Mouse (Mus musculus) layer of hippocampus, adult 9-10 months (tissue): ENCODE results near the gene 4931406P16Rik.
A peak's percentile ranks its signal among the peaks of the same experiment; 100 is the strongest.

Source experiments
- DNase-seq: peaks from one replicate; pipeline ENCODE4 v3.0.0; 2022; ENCODE audit warnings: low spot score

4931406P16Rik gene

GRCm38 (mm10) chr7:34309186-34309764, 4.1 kb downstream of the 4931406P16Rik start:
- no peak for DNase-seq

- DNase-seq = no peak
Measured at GRCm38 (mm10) chr7:34308586-34308985, 4.8 kb downstream of the 4931406P16Rik start.

DNA sequence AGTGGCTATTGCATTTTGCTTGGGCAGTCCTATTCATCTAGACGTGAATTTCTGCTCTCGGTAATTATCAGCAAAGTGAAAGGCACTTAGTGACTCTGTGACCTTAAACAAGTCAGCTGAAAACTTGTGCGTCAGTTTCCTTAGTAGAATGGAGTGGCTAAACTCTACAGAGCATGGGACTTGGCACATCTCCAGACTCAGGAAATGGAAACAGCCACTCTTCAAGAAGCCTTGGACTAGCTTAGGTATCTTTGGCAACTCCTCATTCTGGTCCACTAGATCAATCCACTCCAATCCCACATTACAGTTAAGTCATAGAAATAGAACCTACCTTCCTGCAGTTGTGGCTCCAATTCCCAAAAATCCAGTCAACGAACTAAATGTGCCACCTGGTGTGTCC, 7.9 kb downstream of the 4931406P16Rik start:
- DNase-seq = no peak

DNA sequence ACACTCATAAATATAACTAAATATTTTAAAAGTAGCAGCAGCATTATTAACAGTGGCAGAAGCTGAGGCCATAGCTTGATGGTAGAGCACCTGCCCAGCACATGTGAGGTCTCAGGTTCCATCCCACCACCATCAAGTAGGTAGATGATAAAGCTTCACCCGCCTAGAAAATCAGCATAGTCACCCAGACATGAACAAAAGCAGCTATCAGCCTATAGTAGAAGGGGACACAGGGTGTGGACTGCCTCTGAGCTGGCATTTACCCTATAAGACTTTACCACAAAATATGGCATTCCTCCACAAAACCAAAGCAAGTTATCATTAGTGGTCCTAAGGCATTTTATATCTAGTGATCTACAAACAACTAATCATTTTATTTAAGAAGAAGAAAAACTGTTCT, 10.7 kb downstream of the 4931406P16Rik start:
- no peak for DNase-seq

DNA sequence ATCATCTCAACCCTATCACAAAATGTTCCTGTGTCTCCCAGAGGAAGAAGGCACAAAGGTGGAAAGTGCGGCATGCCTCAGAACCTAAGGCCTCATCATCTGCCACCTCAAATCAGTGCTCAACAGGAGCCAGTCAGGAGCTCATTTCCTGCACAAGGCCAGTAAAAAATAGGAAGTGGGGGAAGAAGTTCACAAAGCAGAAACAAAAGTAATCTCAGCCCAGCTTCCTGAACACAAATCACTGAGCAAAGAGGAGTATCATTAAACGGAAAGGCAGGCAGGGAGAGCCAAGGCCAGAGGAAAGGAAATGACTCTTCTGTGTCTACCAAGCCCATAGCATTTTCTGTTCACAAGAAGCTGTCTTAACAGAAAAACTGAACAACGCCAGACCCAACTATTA, 11.4 kb downstream of the 4931406P16Rik start:
- no peak for DNase-seq

DNA sequence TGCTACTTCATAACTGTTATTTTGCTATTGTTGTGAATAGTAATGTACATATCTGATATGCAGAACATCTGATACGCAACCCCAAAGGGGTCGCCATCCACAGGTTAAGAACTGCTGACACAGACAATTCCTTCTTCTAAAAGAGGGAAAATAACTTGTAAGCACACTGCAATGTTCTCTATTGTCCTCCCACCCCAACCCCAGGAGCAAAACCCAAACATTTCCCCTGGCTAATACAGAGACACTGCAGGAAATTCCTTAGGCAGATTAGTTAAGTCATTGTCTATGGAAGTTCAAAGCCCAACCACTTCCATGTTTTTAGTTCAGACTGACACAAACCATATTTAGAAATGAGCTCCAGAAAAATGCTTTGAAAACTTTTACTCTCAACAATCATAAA, 14.5 kb downstream of the 4931406P16Rik start:
- DNase-seq = no peak

DNA sequence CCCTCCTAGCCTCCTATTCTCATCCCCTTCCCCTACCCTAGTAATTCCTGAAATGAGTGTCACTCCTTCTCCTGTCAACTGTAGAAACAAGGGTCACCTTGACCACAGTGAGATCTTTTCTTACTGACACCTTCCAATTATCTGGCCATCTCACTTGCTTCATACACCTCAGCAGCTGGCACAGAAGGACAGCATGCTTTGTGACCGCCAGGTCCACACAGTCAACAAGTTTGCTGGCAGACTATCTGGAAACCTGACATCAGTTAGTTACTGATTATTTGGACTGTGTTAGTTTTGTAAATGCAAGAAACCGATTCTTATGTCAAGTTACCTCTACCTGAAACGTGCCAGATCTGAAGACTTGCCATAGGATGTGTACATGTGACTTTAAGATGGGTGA, 17.2 kb downstream of the 4931406P16Rik start:
- DNase-seq = no peak

DNA sequence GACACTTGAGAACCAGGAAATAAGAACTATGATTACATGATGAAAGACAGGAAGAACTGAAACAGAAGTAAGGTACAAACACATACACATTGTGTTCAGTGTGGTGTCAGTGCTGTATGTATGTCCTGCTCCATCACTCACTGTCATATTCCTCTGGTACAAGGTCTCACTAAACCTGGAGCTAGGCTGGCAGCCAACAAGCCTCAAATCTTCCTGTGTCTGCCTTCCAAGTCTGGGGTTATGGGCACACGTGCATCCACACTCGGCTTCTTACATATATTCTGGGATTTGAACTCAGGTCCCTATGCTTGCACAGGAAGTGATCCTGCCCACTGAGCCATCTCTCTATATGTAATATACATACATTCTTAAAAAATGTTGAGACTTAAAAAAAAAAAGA, 20.7 kb downstream of the 4931406P16Rik start:
- no peak for DNase-seq

- DNase-seq = no peak
Measured at GRCm38 (mm10) chr7:34291265-34291664, 22.1 kb downstream of the 4931406P16Rik start.

- DNase-seq = no peak
Measured at GRCm38 (mm10) chr7:34290450-34291151, 22.8 kb downstream of the 4931406P16Rik start.

- no peak for DNase-seq
Measured at GRCm38 (mm10) chr7:34277656-34278055, 35.7 kb downstream of the 4931406P16Rik start.

GRCm38 (mm10) chr7:34276066-34276465, 37.3 kb downstream of the 4931406P16Rik start:
- DNase-seq = no peak

DNA sequence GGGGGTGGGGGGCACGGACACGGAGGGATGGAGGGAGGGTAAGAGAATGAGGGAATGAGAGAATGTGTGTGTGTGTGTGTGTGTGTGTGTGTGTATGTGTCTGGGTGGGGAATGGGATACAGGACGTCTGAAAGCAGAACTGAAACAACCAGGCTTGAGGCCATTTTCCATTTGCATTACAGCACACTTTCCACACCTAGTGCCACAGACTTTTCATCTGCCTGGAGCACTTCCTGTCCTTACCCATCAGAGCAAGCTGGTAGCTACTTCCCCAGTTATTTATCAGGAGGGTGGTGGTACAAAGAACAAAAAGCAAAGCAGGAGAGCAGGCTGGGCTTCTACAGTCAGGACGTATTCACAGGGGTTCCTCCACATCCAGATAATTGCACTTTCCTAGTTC, 40.9 kb downstream of the 4931406P16Rik start:
- DNase-seq = no peak

DNA sequence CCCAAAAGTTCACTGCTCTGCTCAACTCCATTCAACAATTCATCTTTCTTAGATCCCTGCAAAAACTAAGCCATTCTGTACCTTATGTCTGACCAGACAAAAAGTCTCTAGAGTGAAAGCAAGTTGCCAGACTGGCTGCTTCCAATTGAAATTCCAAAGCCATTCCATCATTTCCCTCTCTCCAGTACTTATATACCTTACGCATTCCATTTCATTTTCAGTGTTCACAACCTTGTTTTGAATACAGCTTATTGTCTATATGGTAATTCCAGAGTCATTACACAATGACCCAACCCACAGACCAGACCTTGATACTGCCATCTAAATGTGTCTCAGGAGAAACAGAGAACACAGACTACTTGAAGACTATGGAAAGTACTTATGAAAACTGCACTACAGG, 44.9 kb downstream of the 4931406P16Rik start:
- no peak for DNase-seq

GRCm38 (mm10) chr7:34266421-34266820, 46.9 kb downstream of the 4931406P16Rik start:
- DNase-seq = no peak

DNA sequence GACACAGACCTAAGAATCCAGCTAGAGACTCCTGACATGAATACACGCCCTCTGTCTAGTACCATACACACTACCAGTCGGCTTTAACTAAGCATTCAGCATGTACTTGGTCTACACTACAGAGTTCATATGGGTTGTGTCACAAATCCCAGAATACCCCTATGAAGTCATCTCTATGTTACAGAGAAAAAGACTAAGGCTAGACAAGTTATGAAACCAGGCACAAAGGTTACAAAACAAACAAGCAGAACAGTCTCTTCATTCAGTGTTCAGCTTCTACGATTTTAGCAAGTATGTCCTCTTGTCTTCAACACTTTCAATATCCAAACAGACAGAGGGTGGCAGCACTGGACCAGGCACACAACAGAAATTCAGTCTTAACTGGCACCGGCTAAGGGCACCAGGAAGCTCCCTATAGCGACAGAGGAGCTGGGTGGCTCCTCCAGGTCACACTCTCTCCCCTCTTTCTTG, 47.4 kb downstream of the 4931406P16Rik start:
- DNase-seq = peak; percentile 93

- DNase-seq = no peak
Measured at GRCm38 (mm10) chr7:34263437-34263836, 49.9 kb downstream of the 4931406P16Rik start.

DNA sequence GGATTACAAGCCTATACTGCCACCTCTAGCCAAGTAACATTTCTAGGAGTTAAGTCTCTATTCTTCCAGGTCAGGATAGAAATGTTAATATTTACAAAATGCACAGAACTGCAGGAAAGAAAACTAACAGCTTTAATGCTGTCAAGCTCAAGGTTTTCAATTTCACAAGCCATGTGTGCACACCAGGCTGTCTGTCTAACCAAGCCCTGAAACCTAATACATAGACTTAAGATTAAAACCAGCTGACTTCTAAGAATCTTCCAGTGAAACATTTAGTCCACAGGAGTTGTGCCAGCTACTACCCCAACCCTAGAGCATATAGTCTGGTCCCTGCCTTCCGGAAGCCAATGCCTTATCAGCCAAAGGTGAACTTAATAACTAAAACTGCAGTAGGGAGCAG, 54.9 kb downstream of the 4931406P16Rik start:
- no peak for DNase-seq

DNA sequence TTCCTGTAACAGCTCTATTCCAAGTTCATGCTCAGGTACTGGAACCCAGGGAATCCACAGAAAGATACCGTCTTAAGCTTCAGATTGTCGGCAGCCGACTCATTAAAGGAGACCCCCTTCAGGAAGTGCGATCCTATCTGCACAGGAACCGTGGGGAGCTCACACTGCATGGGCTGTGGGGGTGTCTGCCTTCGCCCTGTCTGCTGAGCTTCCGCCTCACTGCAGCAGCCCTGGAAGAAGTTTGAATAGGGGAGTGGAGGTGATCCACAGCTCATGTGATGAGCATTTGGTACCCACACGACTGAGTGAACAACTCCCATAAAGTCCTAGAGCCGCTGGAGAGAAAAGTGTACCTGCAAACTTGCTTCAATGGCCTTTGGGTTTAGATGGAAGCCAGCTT, 56.1 kb downstream of the 4931406P16Rik start:
- DNase-seq = no peak

GRCm38 (mm10) chr7:34255916-34256315, 57.4 kb downstream of the 4931406P16Rik start:
- no peak for DNase-seq

DNA sequence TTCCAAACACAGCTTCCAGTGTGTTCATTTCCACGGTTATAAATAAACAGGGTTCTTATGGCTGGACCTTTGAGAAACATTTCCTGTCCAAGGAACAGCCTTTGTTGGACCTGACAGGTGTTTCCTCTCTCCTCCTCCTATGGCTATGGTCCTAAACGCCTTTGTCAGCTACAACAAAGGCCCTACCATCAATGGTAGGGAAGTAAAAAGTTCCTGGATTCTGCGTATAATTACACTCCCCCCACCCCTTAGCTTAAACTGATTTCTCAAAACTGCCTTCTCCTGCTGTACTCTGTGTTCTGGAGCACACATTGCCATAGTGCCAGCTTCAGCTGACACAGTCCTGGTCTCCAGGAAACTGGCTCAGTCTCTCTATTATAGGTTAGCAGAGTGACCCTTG, 58.2 kb downstream of the 4931406P16Rik start:
- no peak for DNase-seq

- no peak for DNase-seq
Measured at GRCm38 (mm10) chr7:34252030-34252429, 61.3 kb downstream of the 4931406P16Rik start.

- DNase-seq = no peak
Measured at GRCm38 (mm10) chr7:34250738-34251137, 62.6 kb downstream of the 4931406P16Rik start, which contains the start of gene Gm6096. Gm6096 (plus strand) TSS chr7:34251038.
